Mouse (Mus musculus) olfactory bulb, adult 2 months (tissue): Measurements from ENCODE around the gene Ndufs5.

Experiments used
- CTCF ChIP-seq: fragments of 200-500 bp; IDR thresholded peaks from 2 replicates; pipeline ENCODE4 v1.5.1; 2012; ENCODE audit warnings: low read depth, mild to moderate bottlenecking, low read length, moderate library complexity; ENCODE audit not compliant: insufficient read depth
- POLR2A ChIP-seq: fragments of 200-500 bp; IDR thresholded peaks from 2 replicates; pipeline ENCODE4 v1.6.1; 2012; ENCODE audit warnings: mild to moderate bottlenecking, low read depth, low read length, moderate library complexity; ENCODE audit not compliant: insufficient read depth

DNA sequence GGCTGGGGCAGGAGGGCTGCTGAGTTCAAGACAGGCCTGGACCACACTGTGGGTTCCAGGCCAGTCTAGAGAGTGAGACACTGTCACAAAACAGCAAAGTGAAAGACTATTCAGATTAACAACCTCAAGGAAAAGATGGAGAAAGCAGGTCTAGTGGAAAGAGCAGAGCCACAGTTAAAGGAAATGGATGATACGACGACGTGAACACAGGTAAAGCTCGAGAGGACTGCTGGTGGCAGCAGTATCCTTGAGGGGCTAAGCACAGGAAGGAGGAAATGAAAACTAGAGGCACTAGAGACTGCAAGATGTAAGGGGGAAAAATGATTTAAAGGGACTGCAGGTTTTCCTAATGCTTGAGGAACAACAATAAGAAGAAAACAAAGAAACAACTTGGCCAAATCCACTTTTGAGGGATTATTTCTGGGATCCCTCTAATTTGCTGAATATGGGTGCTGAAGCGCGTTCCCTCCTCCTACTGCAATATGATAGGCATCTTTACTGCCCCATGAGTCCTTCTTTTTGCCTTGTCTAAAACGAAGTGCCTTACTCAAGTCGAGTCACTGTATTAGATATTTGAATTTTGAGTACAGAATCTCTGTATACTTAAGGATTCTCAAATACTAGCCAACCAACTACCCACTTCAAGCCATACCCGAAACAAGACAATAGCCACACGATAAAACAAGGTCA is 30.9 kb upstream of the Ndufs5 start:
- TF ChIP-seq CTCF (no peak), POLR2A (no peak)
